Mouse (Mus musculus) cerebellum, adult 2 months (tissue): Measurements from ENCODE around the gene Lif. TPM values are rescaled to one million over a fixed set of nuclear protein-coding genes. Genes with fewer than 3 reads are reported as not detected.

Source experiments
- DNase-seq, 2 experiments: peaks; one replicate each; pipeline ENCODE4 v3.0.0; 2021
- H3K27ac ChIP-seq: fragments of 200-500 bp; 2 replicates; pipeline ENCODE4 v1.5.1; 2012; ENCODE audit warnings: low read length, control low read depth, inconsistent platforms; ENCODE audit not compliant: insufficient read depth
- H3K27me3 ChIP-seq: fragments of 200-500 bp; 2 replicates; pipeline ENCODE4 v1.6.1; 2012; ENCODE audit warnings: inconsistent platforms, mild to moderate bottlenecking, low read length, moderate library complexity; ENCODE audit not compliant: control insufficient read depth, insufficient read depth
- H3K4me1 ChIP-seq: fragments of 200-500 bp; 2 replicates; pipeline ENCODE4 v1.6.1; 2011; ENCODE audit warnings: low read length; ENCODE audit not compliant: control insufficient read depth, insufficient read depth
- H3K4me3 ChIP-seq: fragments of 200-500 bp; replicated peaks from 2 replicates; pipeline ENCODE3; 2011; ENCODE audit warnings: mild to moderate bottlenecking, low read depth, low read length, control low read depth; ENCODE audit not compliant: insufficient read depth
- CTCF ChIP-seq: fragments of 200-500 bp; IDR thresholded peaks from 2 replicates; pipeline ENCODE4 v1.5.1; 2011; ENCODE audit warnings: low read depth, mild to moderate bottlenecking, control low read depth, low read length, moderate library complexity, borderline replicate concordance; ENCODE audit not compliant: insufficient read depth
- POLR2A ChIP-seq: fragments of 200-500 bp; IDR thresholded peaks from 2 replicates; pipeline ENCODE4 v1.6.1; 2011; ENCODE audit warnings: low read length, control low read depth, borderline replicate concordance; ENCODE audit not compliant: insufficient read depth
- WGBS: fragments of 180-500 bp; shearing (Covaris S2); methylation state at CpG from one replicate; pipeline ENCODE4 v1.1.7; 2018; 5-methylcytosine and 5-hydroxymethylcytosine counted together
- polyA plus RNA-seq: library from polyadenylated mRNA; depleted of rRNA; stranded (reverse); fragments of >200 nt; gene quantifications from 2 replicates; pipeline ENCODE4 v1.2.3, GENCODE M21; 2012

Lif gene
- polyA plus RNA-seq, 1 experiment, result 0.15 TPM

DNA sequence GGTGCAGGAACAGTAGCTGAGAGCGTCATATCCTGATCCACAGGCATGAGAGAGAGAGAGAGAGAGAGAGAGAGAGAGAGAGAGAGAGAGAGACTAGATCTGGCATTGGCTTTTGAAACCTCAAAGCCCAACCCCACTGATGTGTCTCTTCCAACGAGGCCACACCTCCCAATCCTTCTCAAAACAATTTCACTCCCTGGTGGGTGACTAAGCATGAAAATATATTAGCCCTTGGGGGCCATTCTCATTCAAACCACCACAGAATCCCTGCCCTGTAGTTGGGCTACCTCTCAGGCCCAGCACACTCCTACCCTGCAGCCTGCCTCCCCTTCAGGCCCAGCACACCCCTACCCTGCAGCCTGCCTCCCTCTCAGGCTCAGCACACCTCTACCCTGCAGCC, 4.5 kb upstream of the Lif start:
- no peak for DNase-seq
- Histone ChIP-seq H3K27ac (no peak overlapping the region), H3K27me3 (no peaks in the 10 kb centered on the region; the same call in 1 of the 2 replicates), H3K4me1 (no peaks in the 10 kb centered on the region), H3K4me3 (no peak overlapping the region)
- WGBS, result 60% methylated on average over 2 of the region's 2 CpGs
- TF ChIP-seq CTCF, result no peak
- TF ChIP-seq POLR2A, result no peak

GRCm38 (mm10) chr11:4257756-4258155, 399 bp downstream of the Lif start:
- TF ChIP-seq CTCF (no peak), POLR2A (no peak)
- Histone ChIP-seq H3K4me1 (peaks cover 10% of the 10 kb centered on the region; the same call in 1 of the 2 replicates), H3K27ac (no peak overlapping the region), H3K27me3 (no peaks in the 10 kb centered on the region), H3K4me3 (no peak overlapping the region)
- WGBS, result 49% methylated on average over 5 of the region's 5 CpGs
- DNase-seq, result no peak

DNA sequence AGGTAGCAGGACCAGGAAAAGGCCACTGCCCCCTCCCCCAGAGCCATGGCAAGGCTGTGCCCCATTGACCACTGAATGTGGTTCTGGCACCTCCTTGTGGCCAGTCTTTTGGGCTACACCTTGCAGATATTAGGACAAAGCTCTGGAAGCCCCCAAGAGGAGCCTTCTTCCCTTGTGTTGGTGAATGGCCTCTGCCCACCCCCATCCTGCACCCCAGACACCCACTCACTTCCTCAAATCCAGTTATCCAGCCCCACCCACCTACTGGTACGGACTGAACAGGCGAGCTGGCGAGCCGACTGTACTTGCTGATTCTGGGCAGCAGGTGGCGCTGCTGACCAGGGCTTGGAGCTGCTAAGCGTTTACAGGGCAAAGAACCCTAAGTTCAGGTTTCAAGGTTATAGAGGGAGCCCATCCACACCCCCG, 1.3 kb downstream of the Lif start:
- under 1% methylated on average over 7 of the region's 7 CpGs for WGBS
- H3K4me3 ChIP-seq, result no peak overlapping the region

GRCm38 (mm10) chr11:4260463-4261187, 3.3 kb downstream of the Lif start:
- H3K27ac ChIP-seq, result no peak overlapping the region
- WGBS, result 15% methylated on average over 14 of the region's 14 CpGs
- H3K4me3 ChIP-seq, result no peak overlapping the region
- H3K4me1 ChIP-seq, result peaks cover 10% of the 10 kb centered on the region; the same call in 1 of the 2 replicates
- no peak for TF ChIP-seq CTCF
- no peak for TF ChIP-seq POLR2A
- peak; percentile 25 to 34 for DNase-seq
- H3K27me3 ChIP-seq, result no peaks in the 10 kb centered on the region; the same call in 1 of the 2 replicates

More for the DNA sequence above, 1.3 kb downstream of the Lif start:
- no peak for TF ChIP-seq POLR2A
- peak; percentile 93 for TF ChIP-seq CTCF
- H3K4me1 ChIP-seq, result peaks cover 10% of the 10 kb centered on the region; the same call in 1 of the 2 replicates
- H3K27ac ChIP-seq, result no peak overlapping the region
- H3K27me3 ChIP-seq, result no peaks in the 10 kb centered on the region
- peak; percentile 75 to 88 for DNase-seq

- 63% methylated on average over 7 of the region's 7 CpGs for WGBS
- Histone ChIP-seq H3K4me3 (no peak overlapping the region), H3K27me3 (no peaks in the 10 kb centered on the region; the same call in 1 of the 2 replicates), H3K4me1 (peaks cover 10% of the 10 kb centered on the region; the same call in 1 of the 2 replicates), H3K27ac (no peak overlapping the region)
- peak; percentile 26 to 49 for DNase-seq
- TF ChIP-seq CTCF (peak; percentile 45), POLR2A (no peak)
Observed at GRCm38 (mm10) chr11:4261188-4261494, 3.8 kb downstream of the Lif start.

GRCm38 (mm10) chr11:4261969-4262368, 4.6 kb downstream of the Lif start:
- WGBS, result 38% methylated on average over 5 of the region's 5 CpGs
- TF ChIP-seq CTCF (no peak), POLR2A (no peak)

DNA sequence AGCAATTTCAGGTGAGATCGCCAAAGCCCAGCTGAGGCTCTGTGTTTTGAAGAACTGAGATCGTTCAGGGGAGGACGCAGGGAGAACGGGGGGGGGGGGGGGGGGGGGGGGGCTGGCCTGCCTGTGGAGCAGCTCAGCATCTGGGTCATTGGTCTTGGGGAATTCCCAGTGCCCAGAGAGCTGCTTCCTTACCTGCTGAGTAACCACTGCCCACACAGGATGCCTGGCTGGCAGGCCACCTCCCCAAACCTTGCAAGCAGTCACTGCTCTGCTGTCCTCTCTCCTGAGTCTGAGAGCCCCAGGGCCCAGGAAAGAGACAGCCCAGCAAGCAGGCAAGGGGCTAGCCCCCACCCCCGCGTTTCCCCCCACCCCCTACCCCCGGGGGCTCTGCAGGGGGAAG, 5.5 kb downstream of the Lif start:
- no peaks in the 10 kb centered on the region; the same call in 1 of the 2 replicates for H3K27me3 ChIP-seq

More at GRCm38 (mm10) chr11:4261969-4262368, 4.6 kb downstream of the Lif start:
- peak in 1 of 2 experiments; percentile 17 for DNase-seq
- no peaks in the 10 kb centered on the region; the same call in 1 of the 2 replicates for H3K27me3 ChIP-seq
- H3K4me3 ChIP-seq, result no peak overlapping the region
- no peak overlapping the region for H3K27ac ChIP-seq
- peaks cover 10% of the 10 kb centered on the region; the same call in 1 of the 2 replicates for H3K4me1 ChIP-seq

DNA sequence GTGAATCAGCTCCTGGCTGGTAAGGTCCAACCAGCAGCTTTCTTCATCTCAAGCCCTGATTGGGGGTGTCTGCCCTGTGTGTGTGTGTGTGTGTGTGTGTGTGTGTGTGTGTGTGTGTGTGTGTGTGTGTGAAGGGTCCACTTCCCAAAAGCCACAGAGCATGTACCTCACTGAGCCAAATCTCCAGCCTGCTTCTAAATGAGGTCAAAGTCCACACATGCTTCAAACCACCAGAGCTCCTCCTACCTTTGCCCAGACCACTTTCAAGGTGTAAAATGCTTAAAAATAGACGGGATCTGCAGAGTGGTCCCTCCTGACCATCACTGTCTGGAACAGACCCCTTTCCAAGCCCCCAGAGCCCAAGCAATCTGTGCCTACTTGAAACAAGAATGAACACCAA, 5.9 kb downstream of the Lif start:
- H3K4me1 ChIP-seq, result peaks cover 10% of the 10 kb centered on the region; the same call in 1 of the 2 replicates
- H3K4me3 ChIP-seq, result no peak overlapping the region
- H3K27ac ChIP-seq, result no peak overlapping the region
- no peaks in the 10 kb centered on the region; the same call in 1 of the 2 replicates for H3K27me3 ChIP-seq
- TF ChIP-seq CTCF (no peak), POLR2A (no peak)
- 38% methylated on average over 1 of the region's 1 CpGs for WGBS
- no peak for DNase-seq

More for the DNA sequence above, 5.5 kb downstream of the Lif start:
- Histone ChIP-seq H3K4me3 (no peak overlapping the region), H3K27ac (no peak overlapping the region), H3K4me1 (peaks cover 10% of the 10 kb centered on the region; the same call in 1 of the 2 replicates)
- no peak for DNase-seq
- 20% methylated on average over 7 of the region's 7 CpGs for WGBS
- no peak for TF ChIP-seq POLR2A
- no peak for TF ChIP-seq CTCF
